Mouse (Mus musculus) erythroblast, embryonic 14.5 days (primary cell): ENCODE measurements around the gene Creb3l1.

Source experiments
- GATA1 ChIP-seq: IDR thresholded peaks from 2 replicates; pipeline ENCODE4 v1.6.1; 2012; ENCODE audit warnings: low read length, inconsistent platforms, mixed read lengths
- TAL1 ChIP-seq: IDR thresholded peaks from 3 replicates; pipeline ENCODE4 v1.6.1; 2012; ENCODE audit warnings: low read length, inconsistent platforms, mixed read lengths

DNA sequence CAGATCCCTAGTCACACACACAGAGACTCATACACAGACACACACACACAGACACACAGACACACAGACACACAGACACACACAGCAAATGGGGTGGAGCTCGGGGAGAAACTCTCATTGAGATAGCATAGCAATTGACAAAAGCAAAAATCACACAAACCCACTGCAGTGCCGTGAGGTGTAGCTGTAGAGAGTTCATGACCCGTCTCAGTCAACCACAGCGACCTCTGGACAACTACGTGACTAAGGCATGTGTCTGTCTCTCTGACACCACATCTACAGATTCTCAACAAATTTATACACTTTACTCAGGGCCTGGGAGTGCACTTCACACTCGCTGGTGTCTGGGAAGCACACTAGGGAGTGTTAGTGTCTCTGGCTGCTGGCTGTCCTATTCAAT is 41.6 kb upstream of the Creb3l1 start:
- TF ChIP-seq GATA1, result no peak
- TF ChIP-seq TAL1, result no peak
